In genomic region chr8:121908378-121909147, GRCm38 (mm10) we compare ENCODE assay signal across 8 mouse cellular contexts. TPM values are rescaled to one million over a fixed set of nuclear protein-coding genes. Genes with fewer than 3 reads are reported as not detected.
DNase-seq lines count a peak whose midpoint lies in the region; ATAC-seq lines count a peak whose summit lies in the region.

No protein-coding gene starts in this region.

- no peak overlapping the region for H3K9ac ChIP-seq in heart, embryonic 12.5 days
- no peak overlapping the region; the same call in 1 of the 2 replicates for H3K9ac ChIP-seq in embryonic facial prominence, embryonic 14.5 days (ENCODE audit: low read depth, low read length)
- peak overlapping the region; percentile 66 for H3K9ac ChIP-seq in liver, embryonic 13.5 days

- H3K36me3 ChIP-seq in heart, embryonic 12.5 days: no peaks in the 10 kb centered on the region
- no peaks in the 10 kb centered on the region for H3K36me3 ChIP-seq in embryonic facial prominence, embryonic 14.5 days (ENCODE audit: control insufficient read depth, insufficient read depth, low read length)
- peaks cover 17% of the 10 kb centered on the region for H3K36me3 ChIP-seq in liver, embryonic 13.5 days

- peak overlapping the region; percentile 99 for H3K4me2 ChIP-seq in heart, embryonic 12.5 days
- peak overlapping the region; percentile 68; the same call in 1 of the 2 replicates for H3K4me2 ChIP-seq in embryonic facial prominence, embryonic 14.5 days (ENCODE audit: low read depth, low read length)
- H3K4me2 ChIP-seq in liver, embryonic 13.5 days: peak overlapping the region; percentile 79

- intact Hi-C loops in heart, postnatal 36 days (cut with DNase I): loop anchor here (1.0 kb wide), 2 partner anchors 34 to 57 kb away; no protein-coding TSS in a partner anchor

- H3K27ac ChIP-seq in heart, embryonic 12.5 days (ENCODE audit: poor library complexity, severe bottlenecking): no peak overlapping the region
- H3K27ac ChIP-seq in embryonic facial prominence, embryonic 14.5 days (replicated peaks; ENCODE audit: low read depth, low read length): no peak overlapping the region
- peak overlapping the region; percentile 61 for H3K27ac ChIP-seq in liver, embryonic 13.5 days

- ATAC-seq in heart, embryonic 12.5 days (ENCODE audit: insufficient number of reproducible peaks, low FRiP score): no peak
- no peak for ATAC-seq in embryonic facial prominence, embryonic 14.5 days (ENCODE audit: low read depth)
- ATAC-seq in liver, embryonic 13.5 days (ENCODE audit: low read depth): no peak

- DNase-seq in heart, postnatal 36 days: no peak
- peak; percentile 62 for DNase-seq in CD4-positive helper T cell, adult 2 months (ENCODE audit: low read depth, low spot score)
- no peak for DNase-seq in embryonic facial prominence, embryonic 14.5 days (ENCODE audit: low spot score)
- DNase-seq in liver, embryonic 13.5 days: no peak
- DNase-seq in right cerebral cortex, postnatal 25 days: no peak
- DNase-seq in adrenal gland, postnatal 10 days: no peak
- DNase-seq in cerebellum, adult 11-12 months: no peak

- 0 out of 2 replicates have a peak, but pooled peaks cover 9% of the 10 kb centered on the region for H3K27me3 ChIP-seq in heart, embryonic 12.5 days (replicated peaks)
- H3K27me3 ChIP-seq in embryonic facial prominence, embryonic 14.5 days (replicated peaks; ENCODE audit: control insufficient read depth, insufficient read depth, low read length): no peaks in the 10 kb centered on the region; the same call in 1 of the 2 replicates
- no peaks in the 10 kb centered on the region for H3K27me3 ChIP-seq in liver, embryonic 13.5 days

- H3K4me1 ChIP-seq in heart, embryonic 12.5 days (replicated peaks): peaks cover 44% of the 10 kb centered on the region
- peaks cover 18% of the 10 kb centered on the region for H3K4me1 ChIP-seq in embryonic facial prominence, embryonic 14.5 days (ENCODE audit: control insufficient read depth, insufficient read depth, low read length)
- peaks cover 84% of the 10 kb centered on the region for H3K4me1 ChIP-seq in liver, embryonic 13.5 days (replicated peaks)

- WGBS in heart, embryonic 12.5 days: 53% methylated on average over 8 of the region's 8 CpGs
- 61% methylated on average over 8 of the region's 8 CpGs for WGBS in embryonic facial prominence, embryonic 14.5 days
- WGBS in liver, embryonic 13.5 days (ENCODE audit: insufficient replicate concordance): 22% methylated on average over 8 of the region's 8 CpGs

- no peak overlapping the region for H3K4me3 ChIP-seq in heart, embryonic 12.5 days
- H3K4me3 ChIP-seq in embryonic facial prominence, embryonic 14.5 days (ENCODE audit: low read depth, low read length): no peak overlapping the region
- peak overlapping the region; percentile 96 for H3K4me3 ChIP-seq in liver, embryonic 13.5 days (replicated peaks)

- H3K9me3 ChIP-seq in heart, embryonic 12.5 days (replicated peaks): no peaks in the 10 kb centered on the region
- H3K9me3 ChIP-seq in embryonic facial prominence, embryonic 14.5 days (ENCODE audit: control insufficient read depth, low read length): no peaks in the 10 kb centered on the region
- no peaks in the 10 kb centered on the region for H3K9me3 ChIP-seq in liver, embryonic 13.5 days (replicated peaks)

RNA-seq across cellular contexts. Expression of gene Slc7a5, which starts 1.1 kb away (rescaled TPM):
- polyA plus RNA-seq in heart, embryonic 12.5 days (2016; fragmentation: Nextera tagmentation; extraction: Ambion mirVana): 22.3 and 24.6 TPM in 2 replicates
- 1 to 10 TPM; 3.1 to 3.6 TPM for total RNA-seq in heart, postnatal 36 days (2021)
- 28.8 and 29.6 TPM in 2 replicates for polyA plus RNA-seq in embryonic facial prominence, embryonic 14.5 days (2014; fragmentation: Nextera tagmentation; extraction: Ambion mirVana)
- polyA plus RNA-seq in liver, embryonic 13.5 days (2015; fragmentation: Nextera tagmentation; extraction: Ambion mirVana): 32.2 and 37.5 TPM in 2 replicates
- total RNA-seq in adrenal gland, postnatal 10 days (2021): 10 to 100 TPM; 32.0 to 47.2 TPM

RNA-seq across cellular contexts. Expression of gene Car5a, which starts 36.1 kb away (rescaled TPM):
- polyA plus RNA-seq in heart, embryonic 12.5 days (2016; fragmentation: Nextera tagmentation; extraction: Ambion mirVana): not detected in 2 replicates
- total RNA-seq in heart, postnatal 36 days (2021): not detected
- polyA plus RNA-seq in embryonic facial prominence, embryonic 14.5 days (2014; fragmentation: Nextera tagmentation; extraction: Ambion mirVana): not detected in 2 replicates
- polyA plus RNA-seq in liver, embryonic 13.5 days (2015; fragmentation: Nextera tagmentation; extraction: Ambion mirVana): 0.88 and 1.1 TPM in 2 replicates
- total RNA-seq in adrenal gland, postnatal 10 days (2021): 1 to 10 TPM; 2.3 to 4.6 TPM

RNA-seq across cellular contexts. Expression of gene Banp, which starts 41.0 kb away (rescaled TPM):
- polyA plus RNA-seq in heart, embryonic 12.5 days (2016; fragmentation: Nextera tagmentation; extraction: Ambion mirVana): 28.4 and 31.8 TPM in 2 replicates
- 10 to 100 TPM in 1 of 2 experiments, 1 to 10 TPM in 1; 8.5 to 19.2 TPM for total RNA-seq in heart, postnatal 36 days (2021)
- polyA plus RNA-seq in embryonic facial prominence, embryonic 14.5 days (2014; fragmentation: Nextera tagmentation; extraction: Ambion mirVana): 32.1 and 34.9 TPM in 2 replicates
- 14.5 and 18.1 TPM in 2 replicates for polyA plus RNA-seq in liver, embryonic 13.5 days (2015; fragmentation: Nextera tagmentation; extraction: Ambion mirVana)
- 10 to 100 TPM; 14.0 to 21.3 TPM for total RNA-seq in adrenal gland, postnatal 10 days (2021)
